Mouse (Mus musculus) liver, embryonic 14.5 days (tissue): ENCODE data around the gene Hoxd3.

ENCODE experiments used
- CTCF ChIP-seq: IDR thresholded peaks from 2 replicates; pipeline ENCODE4 v1.5.1; 2016; ENCODE audit warnings: antibody characterized with exemption, low read depth, control low read depth
- EP300 ChIP-seq: IDR thresholded peaks from 2 replicates; pipeline ENCODE4 v1.6.1; 2016; ENCODE audit warnings: antibody characterized with exemption, low read depth

DNA sequence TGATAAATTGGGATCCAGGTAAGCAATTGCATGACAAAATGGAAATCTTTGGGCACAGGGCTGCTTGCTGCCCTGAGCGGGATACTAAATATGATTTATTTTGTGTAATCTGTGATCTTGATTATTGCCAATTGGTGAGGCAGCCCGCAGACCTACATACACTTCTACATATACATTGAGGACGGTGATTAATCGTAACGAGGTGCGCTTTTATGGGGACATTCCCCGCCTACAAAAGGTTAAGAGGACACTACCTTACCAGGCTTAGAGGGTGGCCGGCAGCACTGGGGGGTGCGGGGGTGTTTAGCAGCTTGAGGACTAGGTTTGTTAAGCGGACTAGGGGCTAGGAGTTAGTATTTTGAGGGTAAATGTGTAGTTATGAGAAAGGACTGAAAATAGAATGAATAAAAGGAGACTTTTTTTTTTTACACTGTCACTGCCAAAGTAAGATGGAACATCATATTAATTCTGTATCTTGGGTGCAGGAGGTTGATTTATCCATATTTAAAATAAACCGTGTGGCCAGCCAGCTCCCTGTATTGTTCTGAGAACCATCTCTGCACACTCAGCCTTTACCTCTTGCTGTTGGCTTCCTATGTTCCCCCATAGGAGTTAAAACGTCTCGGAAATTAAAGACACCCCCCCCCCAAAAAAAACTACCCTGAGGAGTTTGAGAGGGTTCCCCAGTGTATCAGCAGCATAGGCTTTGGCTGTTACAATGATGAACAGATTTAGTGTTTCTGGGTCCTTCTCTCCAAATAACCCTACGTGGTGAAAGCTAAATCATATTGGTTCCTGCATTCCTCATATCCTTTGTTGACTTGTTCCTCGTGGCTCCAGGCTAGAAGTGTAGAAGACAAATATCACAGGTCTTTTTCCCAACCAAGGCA is 25.2 kb downstream of the Hoxd3 start:
- TF ChIP-seq CTCF (no peak), EP300 (no peak)
